Mouse (Mus musculus): ENCODE measurements around the gene Gtsf2.

Gtsf2 gene

GRCm38 (mm10) chr15:103393577-103393976, 54.7 kb downstream of the Gtsf2 start:
- DNase-seq (ENCODE audit: low spot score), result no peak
